Mouse (Mus musculus): Measurements from ENCODE around the gene Msantd3.

DNA sequence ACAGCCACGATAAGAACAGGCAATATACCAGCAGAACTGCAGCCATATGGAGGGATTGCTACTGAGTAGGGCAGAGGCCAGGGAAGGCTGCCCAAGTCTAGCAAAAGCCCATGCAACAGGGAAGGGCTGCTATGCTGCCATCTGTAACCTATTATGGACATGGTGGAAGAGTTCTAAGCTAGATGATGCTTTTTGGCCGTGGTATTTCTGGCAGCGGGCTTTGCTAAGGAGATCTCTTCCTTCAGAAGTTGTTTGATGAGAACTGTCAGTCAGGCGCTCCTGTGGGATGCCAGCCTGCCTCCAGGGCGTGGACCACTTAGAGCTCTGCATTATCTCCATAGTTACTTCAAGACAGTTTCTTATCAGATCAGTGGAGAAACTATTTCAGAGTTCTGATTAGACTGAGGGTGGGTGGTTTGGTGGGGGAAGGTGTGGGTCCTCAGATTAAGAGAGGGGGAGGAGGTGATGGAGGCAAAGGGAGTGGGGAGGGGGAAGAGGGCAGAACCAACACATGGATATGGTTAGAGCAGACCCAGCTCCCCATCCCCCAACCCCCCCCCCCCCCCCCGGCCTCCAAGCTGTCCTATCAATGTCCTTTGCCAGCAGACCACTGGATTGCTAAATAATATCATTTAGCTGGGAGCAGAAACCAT, 8.8 kb downstream of the Msantd3 start:
- no peak for TF ChIP-seq ZNF384 (IDR thresholded peaks at IDR 0.05; ENCODE audit: low read depth, low read length)
- TF ChIP-seq CHD2 (IDR thresholded peaks at IDR 0.05; ENCODE audit: low read depth, low read length): no peak
- no peak for TF ChIP-seq MAFK (IDR thresholded peaks at IDR 0.05; ENCODE audit: insufficient read depth, low read depth, low read length)
- TF ChIP-seq ZC3H11A (IDR thresholded peaks at IDR 0.05; ENCODE audit: borderline replicate concordance, low read depth, low read length): no peak
- no peak for TF ChIP-seq HCFC1 (IDR thresholded peaks at IDR 0.05; ENCODE audit: borderline replicate concordance, insufficient read depth, low read length)
